In genomic region chr11:107675246-107675645, GRCm38 (mm10) we compare ENCODE assay signal across 34 mouse cellular contexts. TPM values are rescaled to one million over a fixed set of nuclear protein-coding genes. Genes with fewer than 3 reads are reported as not detected.
DNase-seq lines count a peak whose midpoint lies in the region; ATAC-seq and TF ChIP-seq lines count a peak whose summit lies in the region.
"Had no signal": no experiment of that assay in that cellular context is flagged by ENCODE, and none has a peak within 500 bp of the region (broad histone marks: within the 10 kb centered on the region; RNA-seq: fewer than 3 reads in every experiment).

No protein-coding gene starts in this region.

- ATAC-seq in heart, embryonic 11.5 days (replicated peaks; ENCODE audit: insufficient number of reproducible peaks, low FRiP score, low TSS enrichment), result no peak
- ATAC-seq in lung, postnatal 0 days, result no peak
- ATAC-seq: activated CD4-positive, CD25-positive, alpha-beta regulatory T cell, adult 4 months; inflammation-experienced regulatory T-cells, adult 6 months; midbrain, embryonic 15.5 days had no signal

- H3K9ac ChIP-seq in heart, embryonic 11.5 days (ENCODE audit: low read depth, low read length), result no peak overlapping the region
- no peak overlapping the region for H3K9ac ChIP-seq in lung, postnatal 0 days (replicated peaks; ENCODE audit: low read depth)
- H3K9ac ChIP-seq: forebrain, embryonic 12.5 days; heart, embryonic 12.5 days; hindbrain, embryonic 15.5 days; kidney, embryonic 15.5 days; limb, embryonic 13.5 days; lung, embryonic 15.5 days; midbrain, embryonic 15.5 days had no signal

- TF ChIP-seq POLR2A in testis, adult 2 months (IDR thresholded peaks at IDR 0.05; ENCODE audit: control insufficient read depth, low read depth, low read length), result no peak

- WGBS in heart, embryonic 11.5 days (ENCODE audit: insufficient replicate concordance), result 89% methylated on average over 10 of the region's 10 CpGs
- WGBS in lung, postnatal 0 days, result 82% methylated on average over 10 of the region's 10 CpGs

- peak; percentile 85 for DNase-seq in heart, adult 11 months
- DNase-seq in testis, postnatal 14 days (ENCODE audit: low spot score), result no peak
- DNase-seq in adrenal gland, postnatal 10 days, result peak; percentile 27
- peak; percentile 2 for DNase-seq in fibroblast of lung, adult 2 months (ENCODE audit: low read depth)
- DNase-seq in lung, postnatal 0 days (ENCODE audit: low spot score), result no peak
- no peak for DNase-seq in thymus, postnatal 4 days
- DNase-seq: B cell, adult 2 months; cerebellum, adult 18-20 months; cerebellum, postnatal 10 days; gastrocnemius, postnatal 14 days; heart, adult 18-20 months; heart, postnatal 4 days; kidney, adult 11 months; kidney, postnatal 36 days; lung, postnatal 36 days had no signal

- peaks cover 17% of the 10 kb centered on the region for H3K36me3 ChIP-seq in heart, embryonic 11.5 days (ENCODE audit: control insufficient read depth, insufficient read depth, low read length)
- H3K36me3 ChIP-seq in testis, adult 2 months (ENCODE audit: control insufficient read depth, insufficient read depth, low read length), result peaks cover 6% of the 10 kb centered on the region
- peaks cover 19% of the 10 kb centered on the region for H3K36me3 ChIP-seq in lung, postnatal 0 days (ENCODE audit: insufficient read depth, low read length)

- no peaks in the 10 kb centered on the region for H3K9me3 ChIP-seq in heart, embryonic 11.5 days (replicated peaks; ENCODE audit: control insufficient read depth, low read length)
- no peaks in the 10 kb centered on the region for H3K9me3 ChIP-seq in lung, postnatal 0 days (ENCODE audit: low read length)
- H3K9me3 ChIP-seq: forebrain, embryonic 12.5 days; kidney, embryonic 15.5 days; limb, embryonic 13.5 days; lung, embryonic 15.5 days; midbrain, embryonic 15.5 days had no signal

- no peaks in the 10 kb centered on the region for H3K27me3 ChIP-seq in heart, embryonic 11.5 days (ENCODE audit: control insufficient read depth, insufficient read depth, low read length)
- no peaks in the 10 kb centered on the region for H3K27me3 ChIP-seq in testis, adult 2 months (ENCODE audit: control insufficient read depth, insufficient read depth, low read length)
- H3K27me3 ChIP-seq in lung, postnatal 0 days (replicated peaks; ENCODE audit: insufficient read depth, low read length), result no peaks in the 10 kb centered on the region
- H3K27me3 ChIP-seq: forebrain, embryonic 12.5 days; heart, embryonic 12.5 days; hindbrain, embryonic 15.5 days; kidney, embryonic 15.5 days; limb, embryonic 13.5 days; lung, embryonic 15.5 days; midbrain, embryonic 15.5 days had no signal

- H3K4me1 ChIP-seq in heart, embryonic 11.5 days (ENCODE audit: control insufficient read depth, insufficient read depth, low read length), result no peaks in the 10 kb centered on the region
- no peaks in the 10 kb centered on the region for H3K4me1 ChIP-seq in testis, adult 2 months (ENCODE audit: control insufficient read depth, insufficient read depth, low read length)
- H3K4me1 ChIP-seq in lung, postnatal 0 days (ENCODE audit: insufficient read depth, low read depth, low read length), result no peaks in the 10 kb centered on the region
- H3K4me1 ChIP-seq: limb, embryonic 13.5 days; lung, embryonic 15.5 days had no signal

- no peak overlapping the region for H3K4me3 ChIP-seq in heart, embryonic 11.5 days (ENCODE audit: low read depth, low read length)
- H3K4me3 ChIP-seq in testis, adult 2 months (ENCODE audit: control insufficient read depth, low read depth, low read length), result no peak overlapping the region
- no peak overlapping the region for H3K4me3 ChIP-seq in lung, postnatal 0 days (ENCODE audit: low read depth, low read length)
- H3K4me3 ChIP-seq: forebrain, embryonic 12.5 days; heart, embryonic 12.5 days; hindbrain, embryonic 15.5 days; kidney, embryonic 15.5 days; layer of hippocampus, adult 2 months; limb, embryonic 13.5 days; lung, embryonic 15.5 days; midbrain, embryonic 15.5 days had no signal

- TF ChIP-seq CTCF in testis, adult 2 months (IDR thresholded peaks at IDR 0.05; ENCODE audit: control insufficient read depth, insufficient read depth, insufficient replicate concordance, low read depth, low read length), result no peak
- TF ChIP-seq CTCF in lung, postnatal 0 days (IDR thresholded peaks at IDR 0.05), result no peak

- no peak overlapping the region for H3K4me2 ChIP-seq in heart, embryonic 11.5 days
- H3K4me2 ChIP-seq in lung, postnatal 0 days (replicated peaks; ENCODE audit: low read depth, low read length), result no peak overlapping the region
- H3K4me2 ChIP-seq: forebrain, embryonic 12.5 days; heart, embryonic 12.5 days; kidney, embryonic 15.5 days; limb, embryonic 13.5 days; liver, embryonic 11.5 days; lung, embryonic 15.5 days; midbrain, embryonic 15.5 days had no signal

- TF ChIP-seq EP300 in lung, postnatal 0 days (IDR thresholded peaks at IDR 0.05), result no peak

- no peak overlapping the region for H3K27ac ChIP-seq in heart, embryonic 11.5 days (ENCODE audit: low read depth, low read length)
- H3K27ac ChIP-seq in testis, adult 2 months (ENCODE audit: control insufficient read depth, insufficient read depth, low read depth, low read length), result peak overlapping the region; percentile 40
- no peak overlapping the region for H3K27ac ChIP-seq in lung, postnatal 0 days (ENCODE audit: low read length)
- H3K27ac ChIP-seq: kidney, embryonic 15.5 days; layer of hippocampus, adult 2 months; left cerebral cortex, adult 2 months; limb, embryonic 13.5 days; lung, embryonic 15.5 days; midbrain, embryonic 15.5 days had no signal

RNA-seq across cellular contexts. Expression of gene Cacng1, which starts 41.1 kb away (rescaled TPM):
- polyA plus RNA-seq in heart, embryonic 11.5 days (2014; fragmentation: Nextera tagmentation; extraction: Ambion mirVana), result not detected in 2 replicates
- polyA plus RNA-seq in testis, adult 2 months (2012; rRNA removed), result 0.23 and 0.32 TPM in 2 replicates
- 10 to 100 TPM in 1 of 2 experiments, 1 to 10 TPM in 1; 5.6 to 13.3 TPM for total RNA-seq in adrenal gland, postnatal 10 days (2021)
- 0.14 and 1.6 TPM in 2 replicates for polyA plus RNA-seq in lung, postnatal 0 days (2015; fragmentation: Nextera tagmentation; extraction: Ambion mirVana)
- total RNA-seq: heart, adult 18-20 months; layer of hippocampus, adult 2 months; layer of hippocampus, postnatal 14 days; left cerebral cortex, adult 2 months; left cerebral cortex, postnatal 25 days; megakaryocyte, adult 5-6 weeks; neutrophil, adult 5-6 weeks had no signal
- polyA plus RNA-seq: activated CD4-positive, CD25-positive, alpha-beta regulatory T cell, adult 4 months; heart, embryonic 12.5 days; heart, postnatal 0 days; inflammation-experienced regulatory T-cells, adult 6 months; liver, embryonic 11.5 days; lung, embryonic 15.5 days had no signal

Comparison
In these comparisons a context has a peak if more than half of its experiments do, and no peak if none do; other contexts are left out.
1. DNase-seq: peak in heart, adult 11 months (single experiment), adrenal gland, postnatal 10 days (single experiment) and fibroblast of lung, adult 2 months (single experiment); none in testis, postnatal 14 days (single experiment), lung, postnatal 0 days (single experiment) and thymus, postnatal 4 days (single experiment).